Mouse (Mus musculus) heart, adult 8-10 months (tissue): ENCODE data around the gene Ctrb1. TPM values are rescaled to one million over a fixed set of nuclear protein-coding genes. Genes with fewer than 3 reads are reported as not detected.

Source experiments
- microRNA-seq: library from miRNA; unstranded; fragments of <30 nt; microRNA quantifications from one replicate; pipeline ENCODE4 v1.2.0, GENCODE M21; 2022
- total RNA-seq, 4 experiments: library from RNA; stranded (reverse); gene quantifications; 2 replicates each; pipeline ENCODE4 v1.2.4; 2022

Ctrb1 gene
- total RNA-seq, 4 experiments from 2014 or later = not detected

Small RNA genes lying within 50 kb of the gene (microRNA-seq; reads per million reads assigned to microRNA genes)
- not detected for gene Mir7076

Other genes with a start within 250 kb of the Ctrb1 start
- 1 to 10 TPM; 6.5 to 7.4 (median 7.0) TPM for gene Wdr59, start 168.9 kb downstream of the Ctrb1 start, total RNA-seq
- gene Znrf1, start 154.9 kb downstream of the Ctrb1 start, total RNA-seq = 10 to 100 TPM; 52.7 to 71.3 (median 59.2) TPM
- 10 to 100 TPM; 48.8 to 58.2 (median 54.8) TPM for gene Ldhd, start 60.6 kb downstream of the Ctrb1 start, total RNA-seq
- 1 to 10 TPM; 5.6 to 8.6 (median 8.1) TPM for gene Zfp1, start 47.6 kb downstream of the Ctrb1 start, total RNA-seq
- gene Bcar1, start 52.8 kb upstream of the Ctrb1 start, total RNA-seq = 10 to 100 TPM; 18.5 to 21.8 (median 19.5) TPM
- gene Cfdp1, start 163.3 kb upstream of the Ctrb1 start, total RNA-seq = 10 to 100 TPM; 27.4 to 37.6 (median 32.7) TPM
- 1 to 10 TPM; 2.5 to 3.6 (median 2.6) TPM for gene Tmem170, start 185.7 kb upstream of the Ctrb1 start, total RNA-seq
- not detected for gene Chst5, start 219.4 kb upstream of the Ctrb1 start, total RNA-seq
- gene Tmem231, start 242.9 kb upstream of the Ctrb1 start, total RNA-seq = 1 to 10 TPM; 2.1 to 2.7 (median 2.4) TPM
- 100 to 1,000 TPM; 121 to 131 (median 122) TPM for gene Gabarapl2, start 249.7 kb upstream of the Ctrb1 start, total RNA-seq